Mouse (Mus musculus): Measurements from ENCODE around the gene Vmn2r83.

- TF ChIP-seq CTCF (conservative IDR thresholded peaks at IDR 0.05; ENCODE audit: low read length) (no peak), POU5F1 (IDR thresholded peaks at IDR 0.05; ENCODE audit: borderline replicate concordance, low read length) (no peak), NANOG (IDR thresholded peaks at IDR 0.05; ENCODE audit: borderline replicate concordance, low read length) (no peak)
Observed at GRCm38 (mm10) chr10:79540746-79541145, 72.2 kb downstream of the Vmn2r83 start.

Data from E14TG2a.4 (cell line).